Mouse (Mus musculus): ENCODE measurements around the gene Gpatch11.
"Not testable (repeated sequence)": the region's sequence is repeated elsewhere in the genome, so short reads cannot be mapped to it uniquely, and the experiment has no call there.

Gene Gpatch11

GRCm38 (mm10) chr17:78834856-78835835 lies at the start of gene Gpatch11, which contains the start of gene Heatr5b:
Gene Gpatch11, plus strand, starts transcription at chr17:78835567.
Gene Heatr5b, minus strand, starts transcription at chr17:78835364.
- peak; percentile 100 for DNase-seq

GRCm38 (mm10) chr17:78788273-78788672 lies 47.1 kb upstream of the Gpatch11 start:
- DNase-seq, result not testable (repeated sequence)

GRCm38 (mm10) chr17:78791068-78791689 lies 44.2 kb upstream of the Gpatch11 start:
- DNase-seq, result no peak

- no peak for DNase-seq
These were observed 43.7 kb upstream of the Gpatch11 start for GRCm38 (mm10) chr17:78791690-78792070.

- DNase-seq, result no peak
These were observed 43.2 kb upstream of the Gpatch11 start for GRCm38 (mm10) chr17:78792122-78792521.

- DNase-seq, result no peak
These were observed 41.0 kb upstream of the Gpatch11 start for GRCm38 (mm10) chr17:78794390-78794789.

GRCm38 (mm10) chr17:78797222-78797621 lies 38.1 kb upstream of the Gpatch11 start:
- DNase-seq, result no peak

GRCm38 (mm10) chr17:78809019-78809418 lies 26.3 kb upstream of the Gpatch11 start:
- peak; percentile 25 to 26 for DNase-seq

GRCm38 (mm10) chr17:78809582-78809981 lies 25.8 kb upstream of the Gpatch11 start:
- DNase-seq, result no peak

- DNase-seq, result no peak
These were observed 11.0 kb upstream of the Gpatch11 start for GRCm38 (mm10) chr17:78824346-78824745.

GRCm38 (mm10) chr17:78836056-78836455 lies 689 bp downstream of the Gpatch11 start:
- DNase-seq, result peak in 1 of 2 experiments; percentile 28

- DNase-seq, result no peak
These were observed 7.0 kb downstream of the Gpatch11 start for GRCm38 (mm10) chr17:78842271-78842928.

GRCm38 (mm10) chr17:78856243-78856642 lies 20.9 kb downstream of the Gpatch11 start:
- DNase-seq, result no peak

- DNase-seq, result no peak
These were observed 38.5 kb downstream of the Gpatch11 start for GRCm38 (mm10) chr17:78873886-78874285.

GRCm38 (mm10) chr17:78881878-78882304 lies 46.5 kb downstream of the Gpatch11 start:
- peak; percentile 32 to 33 for DNase-seq

GRCm38 (mm10) chr17:78882401-78883112 lies 47.2 kb downstream of the Gpatch11 start, which contains the start of gene Eif2ak2:
Gene Eif2ak2, minus strand, starts transcription at chr17:78882573.
- peak; percentile 71 to 76 for DNase-seq

GRCm38 (mm10) chr17:78883291-78883690 lies 47.9 kb downstream of the Gpatch11 start:
- no peak for DNase-seq

- DNase-seq, result no peak
These were observed 50.1 kb downstream of the Gpatch11 start for GRCm38 (mm10) chr17:78885286-78886065.

GRCm38 (mm10) chr17:78888554-78888953 lies 53.2 kb downstream of the Gpatch11 start:
- DNase-seq, result peak; percentile 65 to 71

- DNase-seq, result peak; percentile 99
These were observed 53.8 kb downstream of the Gpatch11 start for GRCm38 (mm10) chr17:78889184-78889583.

GRCm38 (mm10) chr17:78891020-78891419 lies 55.7 kb downstream of the Gpatch11 start:
- DNase-seq, result no peak

Measured in cerebellum, postnatal 10 days (tissue).